Mouse (Mus musculus): ENCODE results near the gene Zfp143. TPM values are rescaled to one million over a fixed set of nuclear protein-coding genes. Genes with fewer than 3 reads are reported as not detected.

Zfp143 gene
- polyA plus RNA-seq, 1 experiment from 2014 or later, result 19.7 TPM

Other genes with a start within 250 kb of the Zfp143 start
- 4.1 and 4.6 TPM in 2 replicates for gene Scube2, start 195.5 kb upstream of the Zfp143 start, polyA plus RNA-seq (2015; fragmentation: Nextera tagmentation; extraction: Ambion mirVana)
- 32.5 and 32.9 TPM in 2 replicates for gene Dennd5a, start 100.7 kb upstream of the Zfp143 start, polyA plus RNA-seq (2015; fragmentation: Nextera tagmentation; extraction: Ambion mirVana)
- 65.2 and 65.4 TPM in 2 replicates for gene Tmem41b, start 74.3 kb upstream of the Zfp143 start, polyA plus RNA-seq (2015; fragmentation: Nextera tagmentation; extraction: Ambion mirVana)
- gene Ipo7, start 42.9 kb upstream of the Zfp143 start, polyA plus RNA-seq (2015; fragmentation: Nextera tagmentation; extraction: Ambion mirVana), result 40.4 and 45.8 TPM in 2 replicates
- gene Wee1, start 60.8 kb downstream of the Zfp143 start, polyA plus RNA-seq (2015; fragmentation: Nextera tagmentation; extraction: Ambion mirVana), result 23.4 and 24.3 TPM in 2 replicates
- 39.4 and 40.6 TPM in 2 replicates for gene Swap70, start 160.5 kb downstream of the Zfp143 start, polyA plus RNA-seq (2015; fragmentation: Nextera tagmentation; extraction: Ambion mirVana)